Mouse (Mus musculus): Measurements from ENCODE around the gene Iqcd.

Gene Iqcd

GRCm38 (mm10) chr5:120588569-120589094 lies at the start of gene Iqcd, which contains the start of gene Tpcn1:
TSS of gene Iqcd (plus strand) at chr5:120589016.
TSS of gene Tpcn1 (minus strand) at chr5:120588673.
- DNase-seq, result peak; percentile 99 to 100

GRCm38 (mm10) chr5:120548236-120548850 lies 40.5 kb upstream of the Iqcd start:
- no peak for DNase-seq

GRCm38 (mm10) chr5:120550137-120550536 lies 38.7 kb upstream of the Iqcd start:
- DNase-seq, result no peak

- DNase-seq, result no peak
These were observed 38.1 kb upstream of the Iqcd start for GRCm38 (mm10) chr5:120550673-120551072.

GRCm38 (mm10) chr5:120555871-120556270 lies 32.9 kb upstream of the Iqcd start:
- DNase-seq, result no peak

DNA sequence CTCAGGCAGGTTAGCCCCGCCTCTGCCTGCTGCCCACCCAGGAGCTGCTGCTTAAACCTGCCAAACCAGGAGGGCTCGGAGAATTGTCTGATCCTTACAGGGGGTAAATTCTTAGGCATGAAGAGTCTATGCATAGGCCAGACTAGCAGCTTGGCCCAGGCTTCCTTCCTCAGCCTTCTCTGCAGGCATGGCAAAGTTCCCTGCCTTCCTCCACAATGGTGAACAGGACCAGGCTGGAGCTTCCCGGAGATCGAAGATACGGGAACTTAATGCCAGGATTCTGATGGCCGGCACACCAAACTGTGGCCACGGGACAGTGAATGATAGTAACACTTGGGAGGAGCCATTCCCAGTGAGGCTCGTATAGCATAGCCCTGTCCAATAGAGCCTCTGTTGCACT lies 30.8 kb upstream of the Iqcd start:
- DNase-seq, result no peak

- DNase-seq, result no peak
These were observed 30.1 kb upstream of the Iqcd start for GRCm38 (mm10) chr5:120558762-120559161.

GRCm38 (mm10) chr5:120560129-120560615 lies 28.6 kb upstream of the Iqcd start:
- DNase-seq, result peak in 1 of 2 experiments; percentile 62

DNA sequence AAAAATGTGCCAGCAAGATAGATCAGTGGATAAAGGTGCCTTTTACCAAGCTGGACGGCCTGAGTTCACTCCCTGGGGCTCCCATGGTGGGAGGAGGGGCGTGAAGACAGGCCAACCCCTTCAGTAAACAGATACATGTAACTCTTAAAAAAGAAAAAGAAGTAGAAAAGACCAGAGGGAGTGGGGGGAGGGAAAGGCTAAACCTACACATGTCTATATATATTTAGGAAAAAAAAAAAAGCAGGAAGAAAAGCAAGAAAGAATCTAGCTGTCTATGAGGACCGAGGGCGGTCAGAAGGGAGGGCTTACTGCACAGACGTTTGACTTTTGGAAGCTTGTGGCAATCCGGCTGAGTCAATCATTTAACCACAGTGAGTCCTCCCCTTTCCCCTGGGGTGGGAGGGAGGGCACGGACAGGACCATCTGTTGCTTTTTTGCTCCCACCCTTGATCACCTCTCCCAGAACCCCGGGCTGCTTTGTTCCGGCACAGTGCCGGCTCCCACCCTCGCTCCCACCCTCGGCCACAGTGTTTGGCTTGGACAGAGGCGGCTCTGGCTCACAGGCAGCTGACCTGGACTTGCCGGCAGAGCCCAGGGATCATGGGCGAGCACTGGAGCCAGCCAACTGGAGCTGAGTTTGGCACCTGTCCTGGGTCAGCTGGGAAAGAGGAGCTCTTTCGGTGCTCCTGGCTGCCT lies 28.1 kb upstream of the Iqcd start:
- peak; percentile 89 for DNase-seq

- no peak for DNase-seq
These were observed 25.6 kb upstream of the Iqcd start for GRCm38 (mm10) chr5:120562956-120563913.

- DNase-seq, result no peak
These were observed 24.9 kb upstream of the Iqcd start for GRCm38 (mm10) chr5:120563914-120564311.

DNA sequence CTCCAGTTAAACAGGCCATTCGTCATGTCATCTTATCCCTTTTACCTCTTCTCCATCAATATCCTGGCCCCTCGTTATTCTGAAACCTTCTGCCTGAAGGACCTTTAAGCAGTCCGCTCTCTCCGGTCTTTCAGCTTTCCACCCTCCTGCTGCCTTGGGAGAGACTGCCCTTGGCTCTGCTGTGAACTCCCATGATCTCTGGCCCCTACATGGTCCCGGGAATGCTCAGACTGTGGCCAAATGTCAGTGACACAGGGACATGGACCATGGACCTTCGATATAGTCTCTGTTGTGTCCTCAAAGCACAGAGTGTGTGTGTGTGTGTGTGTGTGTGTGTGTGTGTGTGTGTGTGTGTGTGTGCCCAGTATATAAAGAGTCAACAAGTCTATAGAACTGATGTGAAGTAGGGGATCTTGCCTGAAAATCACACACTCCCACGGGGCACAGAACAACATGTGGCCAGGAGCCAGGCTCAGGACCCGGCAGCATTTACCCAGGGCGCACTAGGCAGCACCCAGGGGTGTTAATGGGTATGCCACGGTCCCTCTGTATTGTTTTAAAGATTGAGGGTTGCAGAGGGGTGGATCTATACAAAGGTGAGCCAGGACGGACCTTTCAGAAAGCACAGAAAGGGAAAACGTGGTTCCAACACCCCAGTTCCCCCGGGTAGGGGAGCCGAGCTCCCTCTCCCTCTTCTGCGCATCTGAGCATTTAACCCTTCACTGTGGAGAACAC lies 23.5 kb upstream of the Iqcd start:
- no peak for DNase-seq

DNA sequence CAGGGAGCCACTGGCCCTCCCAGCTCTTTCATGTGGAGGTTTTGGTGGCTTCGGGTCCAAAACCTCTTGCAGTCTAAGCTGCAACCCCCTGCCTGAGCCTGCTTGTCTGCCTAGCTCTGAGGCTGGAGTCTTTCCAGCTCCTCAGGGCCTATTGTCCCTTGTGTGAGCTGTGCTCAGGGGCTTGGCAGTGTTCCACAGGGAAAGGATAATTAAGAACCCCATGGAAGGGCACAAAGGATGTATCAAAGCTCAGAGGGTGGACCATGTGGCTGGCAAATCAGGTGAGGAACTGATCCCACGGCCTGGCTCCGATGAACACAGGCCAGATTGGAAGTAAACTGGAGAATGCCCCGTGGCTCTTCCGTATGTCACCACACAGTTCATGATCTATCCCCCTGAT lies 22.7 kb upstream of the Iqcd start:
- DNase-seq, result peak; percentile 88 to 93

DNA sequence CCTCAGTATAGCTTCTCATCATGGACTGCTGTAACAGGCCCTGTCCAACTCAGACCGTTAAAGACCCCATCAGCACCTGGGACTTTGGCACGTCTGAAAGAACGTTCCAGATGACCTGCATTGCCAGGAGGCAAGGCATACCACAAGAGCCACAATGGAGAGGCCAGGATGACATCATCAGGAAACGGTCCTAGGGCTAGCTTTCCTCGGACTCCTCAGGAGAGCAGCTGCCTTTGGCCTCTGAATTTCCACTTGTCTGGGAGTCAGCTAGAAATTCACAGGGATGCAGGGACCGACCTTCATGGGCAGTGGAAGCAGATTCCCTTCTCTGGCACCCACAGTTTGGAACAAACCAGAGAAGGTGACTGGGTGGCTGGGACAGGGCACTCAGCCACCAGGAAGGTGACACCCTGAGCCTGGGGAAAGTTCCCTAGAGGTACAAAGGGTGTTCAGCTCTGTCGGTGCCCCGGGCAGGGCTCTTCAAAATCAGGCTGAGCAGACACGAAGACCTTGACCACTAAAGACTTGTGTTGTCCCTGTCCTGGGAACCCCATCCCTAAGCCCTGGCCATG lies 22.0 kb upstream of the Iqcd start:
- peak in 1 of 2 experiments; percentile 62 for DNase-seq

GRCm38 (mm10) chr5:120567253-120567701 lies 21.5 kb upstream of the Iqcd start:
- peak; percentile 70 to 76 for DNase-seq

DNA sequence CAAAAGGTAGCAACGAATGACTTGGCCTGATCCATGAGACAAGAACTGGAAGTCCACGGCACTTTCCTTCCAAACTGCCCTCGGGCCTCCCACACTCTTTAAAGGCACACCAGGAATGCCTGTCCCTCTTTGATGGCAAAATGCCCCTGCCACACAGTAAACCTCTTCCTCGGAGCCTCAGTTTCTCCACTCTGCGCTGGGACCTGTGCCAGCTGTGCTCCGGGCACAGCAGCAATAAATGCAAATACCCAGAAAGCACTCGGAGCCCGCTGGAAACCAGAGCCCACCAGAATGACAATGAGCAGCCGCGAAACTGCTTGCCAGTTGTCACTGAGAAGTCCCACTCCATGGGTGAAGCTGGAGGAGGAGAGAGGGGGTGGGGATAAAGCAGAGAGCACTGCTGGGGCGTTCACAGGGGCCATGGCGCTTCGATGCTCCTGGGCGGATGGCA lies 21.0 kb upstream of the Iqcd start:
- DNase-seq, result peak in 1 of 2 experiments; percentile 64

DNA sequence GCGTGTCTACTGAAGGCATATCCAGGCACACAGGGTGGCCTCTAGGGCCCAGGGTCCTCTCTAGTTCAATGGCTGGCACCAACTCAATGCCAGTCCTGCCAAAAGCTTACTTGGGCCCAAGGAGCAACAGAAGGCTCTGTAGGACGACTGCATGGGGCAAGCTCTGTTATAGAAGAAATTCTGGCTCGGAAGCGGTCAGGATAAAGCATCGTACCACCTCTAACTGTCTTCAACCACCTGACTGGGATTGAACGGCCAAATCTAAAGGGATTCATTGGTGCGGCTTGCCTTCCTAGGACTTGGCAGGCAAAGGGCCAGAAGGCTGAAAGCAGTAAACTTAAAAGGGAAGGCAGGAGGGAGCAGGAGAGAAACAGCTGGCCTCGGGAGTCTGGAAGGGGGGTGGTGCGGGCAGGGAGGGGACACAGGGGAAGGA lies 20.5 kb upstream of the Iqcd start:
- DNase-seq, result peak; percentile 81 to 84

DNA sequence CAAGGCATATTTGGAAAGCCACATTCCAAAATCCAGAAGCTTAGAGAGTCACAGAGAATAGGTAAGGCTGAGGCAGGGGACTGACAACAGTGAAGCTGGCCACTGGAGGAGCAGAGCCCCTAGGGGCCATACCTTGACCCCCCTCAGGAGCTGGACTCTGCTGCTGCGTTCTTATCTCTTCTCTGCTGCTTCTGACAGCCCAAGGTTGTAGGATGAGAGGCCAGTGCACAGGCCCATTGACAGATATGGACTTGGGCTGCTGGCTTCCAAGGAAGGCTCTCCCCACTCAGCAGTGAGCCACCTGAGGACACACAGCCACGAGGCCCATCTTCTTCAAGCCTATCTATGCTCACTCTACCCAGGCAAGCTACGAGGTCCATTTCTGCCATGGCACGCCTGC lies 19.9 kb upstream of the Iqcd start:
- no peak for DNase-seq

GRCm38 (mm10) chr5:120569791-120570190 lies 19.0 kb upstream of the Iqcd start:
- no peak for DNase-seq

GRCm38 (mm10) chr5:120570289-120570897 lies 18.4 kb upstream of the Iqcd start:
- no peak for DNase-seq

Measured in cerebellum, postnatal 14 days (tissue).